Mouse (Mus musculus) heart, embryonic 11.5 days (tissue): ENCODE measurements around the gene Socs3. TPM values are rescaled to one million over a fixed set of nuclear protein-coding genes. Genes with fewer than 3 reads are reported as not detected.

Source experiments
- ATAC-seq: fragments of 200-750 bp; cut with Nextera tagmentation; replicated peaks from 2 replicates; pipeline ENCODE4 v1.8.0; 2017; ENCODE audit warnings: moderate library complexity; ENCODE audit not compliant: insufficient number of reproducible peaks, low FRiP score, low TSS enrichment
- H3K27ac ChIP-seq: fragments of 300-500 bp; sonication (generic); 2 replicates; pipeline ENCODE4 v1.5.1; 2014; ENCODE audit warnings: mild to moderate bottlenecking, low read depth, low read length
- H3K27me3 ChIP-seq: fragments of 300-500 bp; sonication (generic); 2 replicates; pipeline ENCODE4 v1.6.1; 2014; ENCODE audit warnings: mild to moderate bottlenecking, low read length, mixed read lengths; ENCODE audit not compliant: control insufficient read depth, insufficient read depth
- H3K36me3 ChIP-seq: fragments of 300-500 bp; sonication (generic); 2 replicates; pipeline ENCODE4 v1.6.1; 2014; ENCODE audit warnings: mild to moderate bottlenecking, low read length, moderate library complexity, mixed read lengths; ENCODE audit not compliant: control insufficient read depth, insufficient read depth
- H3K4me1 ChIP-seq: fragments of 300-500 bp; sonication (generic); 2 replicates; pipeline ENCODE4 v1.6.1; 2014; ENCODE audit warnings: low read length; ENCODE audit not compliant: control insufficient read depth, insufficient read depth
- H3K4me2 ChIP-seq: fragments of 300-500 bp; sonication (generic); 2 replicates; pipeline ENCODE4 v1.6.1; 2014; ENCODE audit warnings: mild to moderate bottlenecking, moderate library complexity
- H3K4me3 ChIP-seq: fragments of 300-500 bp; sonication (generic); 2 replicates; pipeline ENCODE4 v1.5.1; 2014; ENCODE audit warnings: low read depth, low read length
- H3K9ac ChIP-seq: fragments of 300-500 bp; sonication (generic); 2 replicates; pipeline ENCODE4 v1.6.1; 2014; ENCODE audit warnings: mild to moderate bottlenecking, low read depth, low read length, moderate library complexity
- H3K9me3 ChIP-seq: fragments of 300-500 bp; sonication (generic); replicated peaks from 2 replicates; pipeline ENCODE4 v1.6.1; 2016; ENCODE audit warnings: low read length; ENCODE audit not compliant: control insufficient read depth
- WGBS: fragments of 180-500 bp; shearing (Covaris S2); extraction: QIAGEN DNeasy Blood & Tissue Kit; methylation state at CpG from one replicate; pipeline ENCODE4 v1.1.7; 2014; ENCODE audit not compliant: insufficient replicate concordance; 5-methylcytosine and 5-hydroxymethylcytosine counted together
- polyA plus RNA-seq: library from polyadenylated mRNA; unstranded; fragments of >200 nt; fragmentation: Nextera tagmentation; extraction: Ambion mirVana; gene quantifications from 2 replicates; pipeline ENCODE4 v1.2.1, GENCODE M21; 2014

Gene Socs3
- polyA plus RNA-seq, 1 experiment from 2014 or later: 3.6 TPM

DNA sequence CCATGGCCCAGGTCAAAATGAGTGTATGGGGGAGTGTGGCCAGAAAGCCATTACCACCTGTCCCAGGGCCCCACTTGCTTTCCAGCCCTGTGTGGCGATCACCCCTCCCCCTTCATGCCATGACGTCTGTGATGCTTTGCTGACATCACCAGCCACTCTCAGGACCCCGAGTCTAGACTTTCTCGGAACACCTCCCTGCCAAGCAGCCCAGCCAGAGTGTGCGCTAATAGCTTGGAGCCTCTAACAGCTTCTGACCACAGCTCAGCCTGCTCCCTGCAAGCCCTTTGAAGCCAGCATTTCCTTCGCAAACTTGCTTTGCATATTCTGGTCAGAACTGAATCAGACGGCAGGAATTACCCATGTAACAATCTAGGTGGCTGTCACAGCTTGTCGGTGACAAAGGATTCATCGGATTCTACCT lies 4.3 kb downstream of the Socs3 start:
- 0 out of 2 replicates have a peak overlapping the region, but pooled peaks have one; percentile 20 for H3K4me2 ChIP-seq
- H3K27ac ChIP-seq: no peak overlapping the region
- H3K36me3 ChIP-seq: no peaks in the 10 kb centered on the region
- ATAC-seq: no peak
- H3K9me3 ChIP-seq: no peaks in the 10 kb centered on the region
- peaks cover 63% of the 10 kb centered on the region for H3K4me1 ChIP-seq
- H3K4me3 ChIP-seq: no peak overlapping the region
- no peak overlapping the region for H3K9ac ChIP-seq
- 18% methylated on average over 9 of the region's 9 CpGs for WGBS
- H3K27me3 ChIP-seq: peaks cover 29% of the 10 kb centered on the region

DNA sequence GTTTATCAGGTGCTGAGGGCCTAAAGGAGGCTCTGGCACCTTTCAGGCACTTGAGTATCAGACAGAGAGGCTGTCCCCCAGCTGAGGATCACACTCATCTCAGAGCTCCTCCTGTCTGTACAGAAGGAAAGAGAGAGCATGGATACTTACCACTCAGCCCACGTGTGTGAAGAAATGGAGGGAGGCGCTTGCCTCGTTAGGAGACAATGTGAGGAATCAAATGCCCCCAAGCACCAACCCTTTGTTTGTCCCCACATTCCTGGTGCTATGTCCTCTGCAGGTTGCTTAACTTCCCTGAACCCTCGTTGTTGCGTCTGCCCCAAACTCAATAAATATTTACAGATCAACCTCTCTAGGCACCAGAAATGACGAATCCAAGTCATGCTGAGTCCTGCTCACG lies 4.8 kb downstream of the Socs3 start:
- peaks cover 61% of the 10 kb centered on the region for H3K4me1 ChIP-seq
- 0 out of 2 replicates have a peak overlapping the region, but pooled peaks have one; percentile 30 for H3K9ac ChIP-seq
- no peak overlapping the region for H3K27ac ChIP-seq
- H3K27me3 ChIP-seq: peaks cover 26% of the 10 kb centered on the region
- H3K9me3 ChIP-seq: no peaks in the 10 kb centered on the region
- H3K4me3 ChIP-seq: no peak overlapping the region
- H3K4me2 ChIP-seq: peak overlapping the region; percentile 89; the same call in 1 of the 2 replicates
- no peaks in the 10 kb centered on the region for H3K36me3 ChIP-seq
- no peak for ATAC-seq
- 27% methylated on average over 7 of the region's 7 CpGs for WGBS

DNA sequence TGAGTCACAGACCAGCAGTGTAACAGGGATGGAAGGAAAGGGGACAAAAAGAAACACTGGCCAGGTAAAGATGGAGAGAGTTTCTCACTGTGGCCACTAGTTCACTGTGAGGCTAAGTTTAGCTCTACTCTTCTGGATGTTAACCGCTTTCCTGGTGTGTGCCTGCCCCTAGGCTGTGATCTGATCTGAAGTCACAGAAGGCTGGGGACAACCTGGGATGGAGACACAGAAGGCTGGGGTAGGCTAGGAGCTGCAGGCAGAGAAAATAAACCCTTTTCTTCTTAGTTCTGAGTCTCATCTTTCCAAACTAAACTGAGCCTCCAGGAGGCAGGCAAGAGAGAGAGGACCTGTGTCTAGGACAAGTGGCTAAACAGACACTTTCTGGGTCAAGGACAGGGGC lies 5.6 kb downstream of the Socs3 start:
- no peak for ATAC-seq
- Histone ChIP-seq H3K4me1 (peaks cover 62% of the 10 kb centered on the region), H3K4me2 (peak overlapping the region; percentile 89), H3K9ac (peak overlapping the region; percentile 72; the same call in 1 of the 2 replicates), H3K36me3 (no peaks in the 10 kb centered on the region), H3K4me3 (no peak overlapping the region; the same call in 1 of the 2 replicates), H3K9me3 (no peaks in the 10 kb centered on the region), H3K27me3 (peaks cover 26% of the 10 kb centered on the region), H3K27ac (peak overlapping the region; percentile 91)
- 13% methylated on average over 1 of the region's 1 CpGs for WGBS

DNA sequence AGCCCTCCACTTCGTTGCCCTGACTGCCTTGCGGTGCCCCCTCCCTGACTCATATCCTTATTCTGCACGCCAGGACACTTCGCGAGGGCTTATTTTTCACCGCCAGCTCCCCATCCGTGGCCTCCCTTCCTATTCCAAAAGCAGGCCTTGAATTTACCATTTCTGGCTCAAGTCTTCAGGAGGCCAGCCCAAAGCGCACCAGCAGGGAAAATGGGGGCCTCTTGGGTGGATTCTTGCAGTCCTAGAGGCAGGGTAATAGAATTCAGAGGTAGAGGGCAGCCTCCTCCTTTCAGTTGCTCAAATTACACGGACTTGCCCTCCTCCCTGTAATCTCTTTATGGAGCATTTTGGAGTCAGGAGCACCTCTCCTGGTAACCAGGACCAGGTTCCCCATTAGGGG lies 6.0 kb downstream of the Socs3 start:
- Histone ChIP-seq H3K4me3 (peak overlapping the region; percentile 44), H3K9me3 (no peaks in the 10 kb centered on the region), H3K27me3 (peaks cover 26% of the 10 kb centered on the region), H3K4me2 (peak overlapping the region; percentile 89), H3K36me3 (no peaks in the 10 kb centered on the region), H3K9ac (peak overlapping the region; percentile 72), H3K4me1 (peaks cover 62% of the 10 kb centered on the region), H3K27ac (peak overlapping the region; percentile 91)
- peak; percentile 8; the same call in 1 of the 2 replicates for ATAC-seq
- 2% methylated on average over 9 of the region's 9 CpGs for WGBS

DNA sequence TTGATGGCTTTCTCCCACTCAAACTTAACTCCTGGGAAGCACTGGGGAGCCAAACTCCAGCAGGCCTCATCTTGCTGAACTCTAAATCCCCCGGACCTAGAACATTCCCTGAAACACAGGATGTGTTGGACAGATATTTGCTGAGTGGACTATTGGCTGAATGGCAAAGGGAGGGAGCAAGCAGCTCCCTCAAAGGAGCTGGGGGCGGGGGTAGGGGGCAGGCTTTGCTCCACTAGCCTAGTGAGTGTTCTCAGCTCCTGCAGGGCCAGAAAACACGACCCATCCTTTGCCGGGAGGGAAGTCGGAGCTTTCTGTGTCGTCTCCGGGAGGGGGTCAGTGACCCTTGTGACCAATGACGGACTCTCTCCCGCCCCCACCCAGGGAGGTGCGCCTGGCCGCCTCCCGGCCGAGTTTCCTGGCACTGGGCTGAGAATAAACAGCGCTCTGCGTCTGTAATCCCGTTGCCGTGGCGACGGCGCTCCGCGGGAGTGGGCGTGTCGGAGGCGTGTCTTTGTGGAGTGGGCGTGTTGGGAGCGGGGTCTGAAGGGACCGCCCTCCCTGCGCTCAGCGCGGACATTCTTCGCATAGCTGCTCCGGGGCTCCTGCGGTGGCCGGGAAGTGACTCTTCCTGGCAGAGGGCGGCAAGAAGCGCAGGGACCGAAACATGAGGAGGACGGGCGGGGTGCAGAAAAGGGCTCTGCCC lies 6.6 kb downstream of the Socs3 start:
- WGBS: 1% methylated on average over 40 of the region's 40 CpGs
- H3K9ac ChIP-seq: peak overlapping the region; percentile 72

DNA sequence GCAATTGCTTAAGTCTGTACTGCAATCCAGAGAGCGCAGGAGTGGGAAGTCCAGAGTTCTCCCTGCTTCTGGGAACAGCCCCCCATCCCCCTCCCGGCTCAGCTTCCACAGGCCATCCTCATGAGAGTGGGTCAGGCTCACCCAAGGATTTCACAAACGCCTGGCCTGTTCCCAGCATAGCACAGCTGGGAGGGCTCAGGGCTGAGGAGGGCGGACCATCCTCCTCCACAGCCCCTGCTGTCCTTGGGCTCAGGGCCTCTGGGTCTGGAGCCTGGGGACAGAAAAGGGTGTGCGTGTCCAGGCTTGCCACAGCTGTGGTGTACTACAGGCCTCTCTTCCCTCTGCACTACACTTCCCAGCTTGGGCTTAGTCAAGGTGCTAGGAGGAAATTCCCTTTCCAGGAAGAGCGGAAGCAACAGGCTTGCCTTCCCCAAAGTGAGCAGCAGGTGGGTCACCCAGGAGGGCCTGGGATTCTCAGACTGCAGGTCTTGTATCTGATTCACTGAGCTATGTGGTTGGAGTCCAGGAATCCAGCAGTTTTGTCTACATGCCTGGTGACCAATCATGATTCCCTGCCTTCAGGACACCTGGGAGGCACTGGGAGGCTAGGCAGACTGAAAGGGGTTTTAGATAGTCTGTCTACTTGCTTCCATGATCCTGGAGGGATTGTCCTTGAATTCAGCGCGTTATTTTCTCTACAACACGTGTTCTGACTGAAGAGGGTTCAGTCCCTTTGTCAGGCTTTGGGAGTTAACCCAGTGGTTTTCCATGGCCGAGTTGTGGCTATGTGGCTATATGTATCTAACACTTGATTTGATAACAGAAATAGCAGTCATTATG lies 7.4 kb downstream of the Socs3 start:
- H3K4me3 ChIP-seq: no peak overlapping the region
- no peak for ATAC-seq
- WGBS: 33% methylated on average over 10 of the region's 10 CpGs
- H3K36me3 ChIP-seq: no peaks in the 10 kb centered on the region
- peak overlapping the region; percentile 36 for H3K9ac ChIP-seq
- H3K4me1 ChIP-seq: peaks cover 61% of the 10 kb centered on the region
- H3K9me3 ChIP-seq: no peaks in the 10 kb centered on the region
- peak overlapping the region; percentile 0; the same call in 1 of the 2 replicates for H3K4me2 ChIP-seq
- peak overlapping the region; percentile 91 for H3K27ac ChIP-seq
- peaks cover 17% of the 10 kb centered on the region for H3K27me3 ChIP-seq

More for the DNA sequence above, 6.6 kb downstream of the Socs3 start:
- H3K4me3 ChIP-seq: peak overlapping the region; percentile 44
- H3K4me2 ChIP-seq: peak overlapping the region; percentile 89
- H3K4me1 ChIP-seq: peaks cover 65% of the 10 kb centered on the region
- peak overlapping the region; percentile 91 for H3K27ac ChIP-seq
- peaks cover 25% of the 10 kb centered on the region for H3K27me3 ChIP-seq
- H3K36me3 ChIP-seq: no peaks in the 10 kb centered on the region
- H3K9me3 ChIP-seq: no peaks in the 10 kb centered on the region
- peak; percentile 90 for ATAC-seq

DNA sequence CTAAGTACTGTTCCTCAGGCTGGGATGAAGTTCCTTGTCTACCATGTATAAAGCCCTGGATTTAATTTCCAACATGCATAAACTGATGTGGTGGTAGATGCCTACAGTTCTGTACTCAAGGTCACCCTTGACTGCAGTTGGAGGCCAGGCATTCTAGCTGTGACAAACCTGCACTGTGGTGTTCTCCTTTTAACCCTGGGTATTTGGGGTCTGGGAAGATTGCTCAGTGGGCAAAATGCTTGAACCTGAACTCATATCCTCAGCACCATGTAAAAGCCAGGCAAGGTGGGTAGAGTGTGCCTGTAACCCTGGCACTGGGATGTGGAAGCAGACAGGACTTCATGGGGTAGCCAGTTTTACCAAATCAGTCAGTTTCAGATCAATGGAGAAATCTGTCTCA lies 9.2 kb downstream of the Socs3 start:
- H3K36me3 ChIP-seq: no peaks in the 10 kb centered on the region
- no peak overlapping the region for H3K4me2 ChIP-seq
- no peak overlapping the region for H3K4me3 ChIP-seq
- no peak for ATAC-seq
- H3K27me3 ChIP-seq: 0 out of 2 replicates have a peak, but pooled peaks cover under 1% of the 10 kb centered on the region
- H3K4me1 ChIP-seq: peaks cover 47% of the 10 kb centered on the region
- H3K9ac ChIP-seq: no peak overlapping the region
- no peaks in the 10 kb centered on the region for H3K9me3 ChIP-seq
- no peak overlapping the region for H3K27ac ChIP-seq

DNA sequence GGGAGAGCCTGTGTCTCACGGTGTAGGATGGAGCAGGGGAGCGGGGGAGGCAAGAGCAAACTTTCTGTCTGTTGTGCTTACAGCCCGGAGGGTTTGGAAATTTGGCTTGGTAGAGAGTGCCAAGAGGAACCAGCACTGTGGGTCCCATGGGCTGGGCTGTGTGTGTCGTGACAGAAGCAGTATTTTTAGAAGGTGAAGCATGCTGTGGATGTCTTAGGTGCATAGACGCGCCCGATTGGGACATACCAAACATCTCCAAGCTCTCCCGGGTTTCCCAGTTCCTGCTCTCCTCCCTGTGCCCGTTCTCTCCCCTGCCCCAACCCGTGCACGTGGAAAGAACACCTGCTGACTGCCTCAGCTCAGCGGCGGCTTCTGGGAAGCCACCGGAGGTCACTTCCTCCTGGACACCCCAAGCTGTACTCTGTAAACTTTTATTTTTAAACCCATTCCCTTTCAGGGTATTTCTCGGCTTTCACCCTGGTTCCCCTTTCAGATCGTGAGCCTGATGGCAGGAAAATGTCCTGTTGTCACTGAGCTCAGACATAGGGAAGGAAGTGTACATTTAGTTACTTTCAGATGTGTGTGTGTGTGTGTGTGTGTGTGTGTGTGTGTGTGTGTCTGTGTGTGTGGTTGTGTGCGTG lies 10.0 kb downstream of the Socs3 start:
- Histone ChIP-seq H3K9me3 (no peaks in the 10 kb centered on the region), H3K36me3 (no peaks in the 10 kb centered on the region), H3K4me1 (peaks cover 41% of the 10 kb centered on the region), H3K27ac (no peak overlapping the region), H3K4me3 (no peak overlapping the region), H3K4me2 (no peak overlapping the region), H3K27me3 (no peaks in the 10 kb centered on the region), H3K9ac (no peak overlapping the region)
- ATAC-seq: no peak
- WGBS: 48% methylated on average over 17 of the region's 17 CpGs
